Mouse (Mus musculus) midbrain, embryonic 10.5 days (tissue): Measurements from ENCODE around the gene Mtfmt. TPM values are rescaled to one million over a fixed set of nuclear protein-coding genes. Genes with fewer than 3 reads are reported as not detected.
A peak's percentile ranks its signal among the peaks of the same experiment; 100 is the strongest.

Source experiments
- DNase-seq: peaks from one replicate; pipeline ENCODE4 v3.0.0-alpha.2; 2017; ENCODE audit warnings: low spot score
- H3K27ac ChIP-seq: fragments of 300-500 bp; sonication (generic); replicated peaks from 2 replicates; pipeline ENCODE4 v1.5.1; 2016; ENCODE audit warnings: mild to moderate bottlenecking
- H3K27me3 ChIP-seq: fragments of 300-500 bp; sonication (generic); 2 replicates; pipeline ENCODE4 v1.6.1; 2016; ENCODE audit warnings: low read depth, mild to moderate bottlenecking; ENCODE audit not compliant: poor library complexity, severe bottlenecking
- H3K36me3 ChIP-seq: fragments of 300-500 bp; sonication (generic); 2 replicates; pipeline ENCODE4 v1.6.1; 2016; ENCODE audit warnings: mild to moderate bottlenecking, moderate library complexity
- H3K4me1 ChIP-seq: fragments of 300-500 bp; sonication (generic); 2 replicates; pipeline ENCODE4 v1.6.1; 2016
- H3K4me3 ChIP-seq: fragments of 300-500 bp; sonication (generic); 2 replicates; pipeline ENCODE4 v1.5.1; 2016; ENCODE audit warnings: mild to moderate bottlenecking, moderate library complexity
- H3K9me3 ChIP-seq: fragments of 300-500 bp; sonication (generic); replicated peaks from 2 replicates; pipeline ENCODE4 v1.6.1; 2016; ENCODE audit warnings: mild to moderate bottlenecking
- WGBS: fragments of 180-500 bp; shearing (Covaris S2); methylation state at CpG from one replicate; pipeline ENCODE4 v1.1.7; 2016; 5-methylcytosine and 5-hydroxymethylcytosine counted together
- polyA plus RNA-seq: library from polyadenylated mRNA; unstranded; fragments of >200 nt; fragmentation: Nextera tagmentation; extraction: Ambion mirVana; gene quantifications from 2 replicates; pipeline ENCODE4 v1.2.1, GENCODE M21; 2016

Gene Mtfmt
- polyA plus RNA-seq = 19.2 and 21.9 TPM in 2 replicates

GRCm38 (mm10) chr9:65435671-65436301 lies at the start of gene Mtfmt:
Gene Mtfmt (plus strand): TSS chr9:65435782.
- DNase-seq = peak; percentile 93
- Histone ChIP-seq H3K4me3 (peak within 1 kb of the TSS; percentile 97), H3K27ac (peak within 1 kb of the TSS; percentile 88), H3K9me3 (no peaks in the 10 kb centered on the region), H3K36me3 (peaks cover 25% of the 10 kb centered on the region), H3K27me3 (no peaks in the 10 kb centered on the region), H3K4me1 (peaks cover 11% of the 10 kb centered on the region)
- under 1% methylated on average over 54 of the region's 54 CpGs for WGBS

- H3K27me3 ChIP-seq = peaks cover 35% of the 10 kb centered on the region
- no peaks in the 10 kb centered on the region for H3K9me3 ChIP-seq
- H3K4me3 ChIP-seq = no peak overlapping the region
- H3K36me3 ChIP-seq = no peaks in the 10 kb centered on the region
- no peak for DNase-seq
- H3K4me1 ChIP-seq = peaks cover 17% of the 10 kb centered on the region
- WGBS = 41% methylated on average over 8 of the region's 8 CpGs
- 0 out of 2 replicates have a peak overlapping the region, but pooled peaks have one; percentile 6 for H3K27ac ChIP-seq
Measured at GRCm38 (mm10) chr9:65386373-65387140, 49.0 kb upstream of the Mtfmt start.

- H3K27me3 ChIP-seq = peaks cover 64% of the 10 kb centered on the region
- DNase-seq = peak; percentile 39
- H3K9me3 ChIP-seq = no peaks in the 10 kb centered on the region
- no peaks in the 10 kb centered on the region for H3K36me3 ChIP-seq
- H3K27ac ChIP-seq = no peak overlapping the region; the same call in 1 of the 2 replicates
- peak overlapping the region; percentile 52 for H3K4me3 ChIP-seq
- H3K4me1 ChIP-seq = peaks cover 17% of the 10 kb centered on the region
- 17% methylated on average over 96 of the region's 96 CpGs for WGBS
Measured at GRCm38 (mm10) chr9:65390752-65391612, 44.6 kb upstream of the Mtfmt start.

GRCm38 (mm10) chr9:65391613-65391964 lies 44.0 kb upstream of the Mtfmt start, which contains the start of gene Kbtbd13:
Gene Kbtbd13 (minus strand): TSS chr9:65391652.
- Histone ChIP-seq H3K4me1 (peaks cover 12% of the 10 kb centered on the region), H3K9me3 (no peaks in the 10 kb centered on the region), H3K27ac (no peak within 1 kb of the TSS; the same call in 1 of the 2 replicates), H3K4me3 (peak within 1 kb of the TSS; percentile 52), H3K27me3 (peaks cover 70% of the 10 kb centered on the region), H3K36me3 (no peaks in the 10 kb centered on the region)
- WGBS = 45% methylated on average over 8 of the region's 8 CpGs
- DNase-seq = no peak

- no peak overlapping the region for H3K4me3 ChIP-seq
- DNase-seq = peak; percentile 65
- no peak overlapping the region for H3K27ac ChIP-seq
- peaks cover 70% of the 10 kb centered on the region for H3K27me3 ChIP-seq
- no peaks in the 10 kb centered on the region for H3K36me3 ChIP-seq
- peaks cover 10% of the 10 kb centered on the region for H3K4me1 ChIP-seq
- WGBS = 32% methylated on average over 6 of the region's 6 CpGs
- no peaks in the 10 kb centered on the region for H3K9me3 ChIP-seq
Measured at GRCm38 (mm10) chr9:65392638-65393364, 42.8 kb upstream of the Mtfmt start.

GRCm38 (mm10) chr9:65393606-65394005 lies 42.0 kb upstream of the Mtfmt start:
- Histone ChIP-seq H3K4me3 (no peak overlapping the region), H3K4me1 (peaks cover 18% of the 10 kb centered on the region), H3K9me3 (no peaks in the 10 kb centered on the region), H3K27ac (no peak overlapping the region), H3K27me3 (peaks cover 69% of the 10 kb centered on the region), H3K36me3 (no peaks in the 10 kb centered on the region)
- no peak for DNase-seq
- WGBS = 62% methylated on average over 2 of the region's 2 CpGs

GRCm38 (mm10) chr9:65394360-65394759 lies 41.2 kb upstream of the Mtfmt start:
- Histone ChIP-seq H3K36me3 (no peaks in the 10 kb centered on the region), H3K27ac (no peak overlapping the region), H3K9me3 (no peaks in the 10 kb centered on the region), H3K27me3 (peaks cover 69% of the 10 kb centered on the region), H3K4me3 (no peak overlapping the region), H3K4me1 (peaks cover 23% of the 10 kb centered on the region)
- WGBS = 67% methylated on average over 2 of the region's 2 CpGs
- no peak for DNase-seq

GRCm38 (mm10) chr9:65398279-65398678 lies 37.3 kb upstream of the Mtfmt start, which contains the start of gene Rasl12:
Gene Rasl12 (plus strand): TSS chr9:65398506.
- peaks cover 13% of the 10 kb centered on the region for H3K4me1 ChIP-seq
- WGBS = 1% methylated on average over 24 of the region's 24 CpGs
- peaks cover 33% of the 10 kb centered on the region for H3K27me3 ChIP-seq
- no peaks in the 10 kb centered on the region for H3K36me3 ChIP-seq
- H3K4me3 ChIP-seq = peak within 1 kb of the TSS; percentile 68
- H3K27ac ChIP-seq = peak within 1 kb of the TSS; percentile 85
- H3K9me3 ChIP-seq = no peaks in the 10 kb centered on the region
- DNase-seq = peak; percentile 82

- WGBS = 89% methylated on average over 6 of the region's 6 CpGs
- H3K27me3 ChIP-seq = peaks cover 21% of the 10 kb centered on the region
- no peak overlapping the region for H3K4me3 ChIP-seq
- H3K9me3 ChIP-seq = no peaks in the 10 kb centered on the region
- no peaks in the 10 kb centered on the region for H3K36me3 ChIP-seq
- no peak overlapping the region for H3K27ac ChIP-seq
- H3K4me1 ChIP-seq = peaks cover 13% of the 10 kb centered on the region
- DNase-seq = no peak
Measured at GRCm38 (mm10) chr9:65399934-65400333, 35.6 kb upstream of the Mtfmt start.

GRCm38 (mm10) chr9:65404331-65405183 lies 31.0 kb upstream of the Mtfmt start:
- H3K4me1 ChIP-seq = no peaks in the 10 kb centered on the region
- DNase-seq = no peak

GRCm38 (mm10) chr9:65405184-65405449 lies 30.5 kb upstream of the Mtfmt start:
- Histone ChIP-seq H3K36me3 (no peaks in the 10 kb centered on the region), H3K4me1 (no peaks in the 10 kb centered on the region), H3K27me3 (no peaks in the 10 kb centered on the region), H3K27ac (no peak overlapping the region), H3K9me3 (no peaks in the 10 kb centered on the region), H3K4me3 (no peak overlapping the region)
- 93% methylated on average over 2 of the region's 2 CpGs for WGBS
- no peak for DNase-seq

More at GRCm38 (mm10) chr9:65404331-65405183, 31.0 kb upstream of the Mtfmt start:
- Histone ChIP-seq H3K4me3 (no peak overlapping the region), H3K36me3 (no peaks in the 10 kb centered on the region), H3K27ac (no peak overlapping the region), H3K27me3 (peaks cover 1% of the 10 kb centered on the region), H3K9me3 (no peaks in the 10 kb centered on the region)
- WGBS = 83% methylated on average over 15 of the region's 15 CpGs
